In genomic region chr11:99609126-99609525, GRCm38 (mm10) we compare ENCODE assay signal across 17 mouse cellular contexts. TPM values are rescaled to one million over a fixed set of nuclear protein-coding genes. Genes with fewer than 3 reads are reported as not detected.
A peak's percentile ranks its signal among the peaks of the same experiment; 100 is the strongest.
DNase-seq lines count a peak whose midpoint lies in the region; ATAC-seq and TF ChIP-seq lines count a peak whose summit lies in the region.
"Had no signal": no experiment of that assay in that cellular context is flagged by ENCODE, and none has a peak within 500 bp of the region (broad histone marks: within the 10 kb centered on the region; RNA-seq: fewer than 3 reads in every experiment).

No protein-coding gene starts in this region.

- H3K9ac ChIP-seq in intestine, embryonic 16.5 days (ENCODE audit: low read depth, low read length) = no peak overlapping the region
- H3K9ac ChIP-seq: forebrain, embryonic 15.5 days; limb, embryonic 13.5 days had no signal

- peak overlapping the region; percentile 50 for H3K27ac ChIP-seq in layer of hippocampus, adult 2 months
- H3K27ac ChIP-seq in intestine, embryonic 16.5 days (ENCODE audit: low read length) = no peak overlapping the region
- H3K27ac ChIP-seq: forebrain, embryonic 15.5 days; limb, embryonic 13.5 days had no signal

- H3K4me3 ChIP-seq in layer of hippocampus, adult 2 months = no peak overlapping the region
- H3K4me3 ChIP-seq in intestine, embryonic 16.5 days (ENCODE audit: low read length) = no peak overlapping the region
- H3K4me3 ChIP-seq: forebrain, embryonic 15.5 days; limb, embryonic 13.5 days had no signal

- no peak for TF ChIP-seq CTCF in layer of hippocampus, adult 2 months (conservative IDR thresholded peaks at IDR 0.05)

- peak; percentile 79; the same call in 1 of the 2 replicates for ATAC-seq in frontal cortex, adult (ENCODE audit: low TSS enrichment)
- ATAC-seq in inflammation-experienced regulatory T-cells, adult 6 months = no peak
- ATAC-seq in intestine, embryonic 16.5 days = no peak
- ATAC-seq: forebrain, embryonic 15.5 days had no signal

- DNase-seq in frontal cortex, postnatal 25 days (ENCODE audit: low spot score in 2 of 2) = no peak
- peak; percentile 64 for DNase-seq in cerebellum, adult 9-10 months
- peak; percentile 28 to 34 for DNase-seq in layer of hippocampus, adult 2 months (ENCODE audit: low spot score in 2 of 2)
- DNase-seq in left cerebral cortex, postnatal 25 days (ENCODE audit: low spot score in 2 of 2) = peak; percentile 59 to 85
- DNase-seq in embryo, embryonic 10.5 days (ENCODE audit: low spot score) = no peak
- DNase-seq: adrenal gland, postnatal 25 days; kidney, postnatal 10 days; thymus, adult 2 months had no signal

- no peaks in the 10 kb centered on the region for H3K4me1 ChIP-seq in intestine, embryonic 16.5 days (ENCODE audit: control insufficient read depth, insufficient read depth, low read length)
- H3K4me1 ChIP-seq: forebrain, embryonic 15.5 days; limb, embryonic 13.5 days had no signal

- no peaks in the 10 kb centered on the region for H3K27me3 ChIP-seq in intestine, embryonic 16.5 days (replicated peaks; ENCODE audit: control insufficient read depth, insufficient read depth, low read length)
- H3K27me3 ChIP-seq: forebrain, embryonic 15.5 days; limb, embryonic 13.5 days had no signal

- H3K4me2 ChIP-seq in intestine, embryonic 16.5 days (ENCODE audit: low read depth, low read length) = no peak overlapping the region
- H3K4me2 ChIP-seq: forebrain, embryonic 15.5 days; limb, embryonic 13.5 days had no signal

- 74% methylated on average over 1 of the region's 1 CpGs for WGBS in intestine, embryonic 16.5 days

- no peaks in the 10 kb centered on the region for H3K36me3 ChIP-seq in intestine, embryonic 16.5 days (ENCODE audit: control insufficient read depth, insufficient read depth, low read length)
- H3K36me3 ChIP-seq: forebrain, embryonic 15.5 days; limb, embryonic 13.5 days had no signal

- intact Hi-C loops in left cerebral cortex, postnatal 25 days (cut with DNase I) = no loop called here

- no peaks in the 10 kb centered on the region for H3K9me3 ChIP-seq in intestine, embryonic 16.5 days (ENCODE audit: control insufficient read depth, low read length)
- H3K9me3 ChIP-seq: forebrain, embryonic 15.5 days; limb, embryonic 13.5 days had no signal

RNA-seq across cellular contexts. Expression of gene Gm11937, which starts 0.9 kb away (rescaled TPM):
- not detected for total RNA-seq in layer of hippocampus, adult 2 months (2021)
- not detected for total RNA-seq in left cerebral cortex, postnatal 25 days (2021)
- not detected for polyA plus RNA-seq in inflammation-experienced regulatory T-cells, adult 6 months (2017; shearing (Covaris generic))
- not detected in 2 replicates for polyA plus RNA-seq in intestine, embryonic 16.5 days (2015; fragmentation: Nextera tagmentation; extraction: Ambion mirVana)
- total RNA-seq: adrenal gland, postnatal 25 days; common myeloid progenitor, adult 5-6 weeks had no signal
- polyA plus RNA-seq: forebrain, embryonic 15.5 days; gonadal fat pad, adult 2 months; heart, embryonic 16.5 days; limb, embryonic 13.5 days; lung, embryonic 16.5 days; thymus, adult 2 months had no signal

RNA-seq across cellular contexts. Expression of gene Krtap2-4, which starts 5.5 kb away (rescaled TPM):
- not detected for total RNA-seq in layer of hippocampus, adult 2 months (2021)
- total RNA-seq in left cerebral cortex, postnatal 25 days (2021) = not detected
- not detected for polyA plus RNA-seq in inflammation-experienced regulatory T-cells, adult 6 months (2017; shearing (Covaris generic))
- polyA plus RNA-seq in intestine, embryonic 16.5 days (2015; fragmentation: Nextera tagmentation; extraction: Ambion mirVana) = not detected in 2 replicates
- total RNA-seq: adrenal gland, postnatal 25 days; common myeloid progenitor, adult 5-6 weeks had no signal
- polyA plus RNA-seq: forebrain, embryonic 15.5 days; gonadal fat pad, adult 2 months; heart, embryonic 16.5 days; limb, embryonic 13.5 days; lung, embryonic 16.5 days had no signal

RNA-seq across cellular contexts. Expression of gene Gm11938, which starts 6.0 kb away (rescaled TPM):
- not detected for total RNA-seq in layer of hippocampus, adult 2 months (2021)
- total RNA-seq in left cerebral cortex, postnatal 25 days (2021) = not detected
- not detected for polyA plus RNA-seq in inflammation-experienced regulatory T-cells, adult 6 months (2017; shearing (Covaris generic))
- not detected in 2 replicates for polyA plus RNA-seq in intestine, embryonic 16.5 days (2015; fragmentation: Nextera tagmentation; extraction: Ambion mirVana)
- total RNA-seq: adrenal gland, postnatal 25 days; common myeloid progenitor, adult 5-6 weeks had no signal
- polyA plus RNA-seq: forebrain, embryonic 15.5 days; gonadal fat pad, adult 2 months; heart, embryonic 16.5 days; limb, embryonic 13.5 days; lung, embryonic 16.5 days; thymus, adult 2 months had no signal

RNA-seq across cellular contexts. Expression of gene Gm11562, which starts 11.1 kb away (rescaled TPM):
- total RNA-seq in layer of hippocampus, adult 2 months (2021) = not detected
- not detected for total RNA-seq in left cerebral cortex, postnatal 25 days (2021)
- polyA plus RNA-seq in inflammation-experienced regulatory T-cells, adult 6 months (2017; shearing (Covaris generic)) = not detected
- not detected in 2 replicates for polyA plus RNA-seq in intestine, embryonic 16.5 days (2015; fragmentation: Nextera tagmentation; extraction: Ambion mirVana)
- total RNA-seq: adrenal gland, postnatal 25 days; common myeloid progenitor, adult 5-6 weeks had no signal
- polyA plus RNA-seq: forebrain, embryonic 15.5 days; gonadal fat pad, adult 2 months; heart, embryonic 16.5 days; limb, embryonic 13.5 days; lung, embryonic 16.5 days; thymus, adult 2 months had no signal

RNA-seq across cellular contexts. Expression of gene Krtap9-3, which starts 11.2 kb away (rescaled TPM):
- not detected for total RNA-seq in layer of hippocampus, adult 2 months (2021)
- total RNA-seq in left cerebral cortex, postnatal 25 days (2021) = not detected
- not detected for polyA plus RNA-seq in inflammation-experienced regulatory T-cells, adult 6 months (2017; shearing (Covaris generic))
- polyA plus RNA-seq in intestine, embryonic 16.5 days (2015; fragmentation: Nextera tagmentation; extraction: Ambion mirVana) = not detected in 2 replicates
- total RNA-seq: adrenal gland, postnatal 25 days; common myeloid progenitor, adult 5-6 weeks had no signal
- polyA plus RNA-seq: forebrain, embryonic 15.5 days; gonadal fat pad, adult 2 months; heart, embryonic 16.5 days; limb, embryonic 13.5 days; lung, embryonic 16.5 days; thymus, adult 2 months had no signal

Comparison
In these comparisons a context has a peak if more than half of its experiments do, and no peak if none do; other contexts are left out.
1. DNase-seq: peak in cerebellum, adult 9-10 months (single experiment), layer of hippocampus, adult 2 months (2 of 2) and left cerebral cortex, postnatal 25 days (2 of 2); none in frontal cortex, postnatal 25 days (0 of 2) and embryo, embryonic 10.5 days (single experiment).